Mouse (Mus musculus): ENCODE measurements around the gene Pkp1.

DNA sequence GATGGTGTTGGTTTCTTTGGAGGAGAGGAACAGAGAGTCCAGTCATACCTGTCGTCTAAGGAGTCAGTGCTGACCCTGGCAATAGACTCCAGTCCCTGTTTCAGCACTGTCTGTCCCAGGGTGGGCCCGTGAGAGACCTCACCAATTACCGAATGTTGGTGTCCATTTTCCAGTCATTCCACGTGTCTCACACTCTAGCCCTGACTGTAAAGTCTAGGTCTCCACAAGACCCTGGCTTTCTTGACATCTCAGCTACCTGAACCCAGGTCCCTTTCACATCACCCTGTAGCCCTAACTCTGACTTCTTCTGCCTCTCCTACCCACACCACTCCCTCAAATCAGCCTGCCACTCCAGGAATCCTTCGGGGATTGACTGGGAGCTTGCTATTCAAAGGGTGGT, 56.4 kb downstream of the Pkp1 start:
- TF ChIP-seq CTCF (IDR thresholded peaks at IDR 0.05; ENCODE audit: control insufficient read depth, insufficient read depth, low read length) (no peak), POLR2A (IDR thresholded peaks at IDR 0.05; ENCODE audit: borderline replicate concordance, control insufficient read depth, low read depth, low read length) (no peak)
